Mouse (Mus musculus) right cerebral cortex, postnatal 25 days (tissue): ENCODE data around the gene Pgap3.
A peak's percentile ranks its signal among the peaks of the same experiment; 100 is the strongest.

Experiments used
- DNase-seq: peaks from one replicate; pipeline ENCODE4 v3.0.0; 2022

Gene Pgap3

GRCm38 (mm10) chr11:98379379-98379778 lies 20.9 kb downstream of the Pgap3 start:
- no peak for DNase-seq

DNA sequence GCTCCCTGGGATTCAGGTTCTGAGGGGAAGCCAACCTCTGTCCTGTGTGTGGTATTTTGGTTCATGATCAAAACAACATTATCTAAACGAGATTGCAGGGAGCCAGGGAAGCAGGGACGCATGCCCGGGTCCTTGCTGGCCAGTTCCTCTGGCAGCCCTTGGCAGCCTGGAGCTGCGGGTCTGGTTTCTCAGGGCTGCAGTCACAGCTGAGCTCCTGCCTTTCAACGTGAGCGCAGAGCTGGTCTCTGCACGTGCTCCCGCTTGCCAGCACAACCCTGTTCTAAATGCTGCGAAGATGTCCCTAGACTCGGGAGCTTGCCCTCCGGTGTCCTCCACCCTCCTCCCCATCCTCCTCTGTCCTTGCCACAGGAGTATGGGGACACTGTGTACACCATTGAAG lies 22.5 kb downstream of the Pgap3 start:
- DNase-seq: no peak

GRCm38 (mm10) chr11:98376756-98377155 lies 23.5 kb downstream of the Pgap3 start:
- no peak for DNase-seq

- DNase-seq: no peak
Measured at GRCm38 (mm10) chr11:98374266-98374665, 26.0 kb downstream of the Pgap3 start.

- no peak for DNase-seq
Measured at GRCm38 (mm10) chr11:98373244-98373643, 27.0 kb downstream of the Pgap3 start.

DNA sequence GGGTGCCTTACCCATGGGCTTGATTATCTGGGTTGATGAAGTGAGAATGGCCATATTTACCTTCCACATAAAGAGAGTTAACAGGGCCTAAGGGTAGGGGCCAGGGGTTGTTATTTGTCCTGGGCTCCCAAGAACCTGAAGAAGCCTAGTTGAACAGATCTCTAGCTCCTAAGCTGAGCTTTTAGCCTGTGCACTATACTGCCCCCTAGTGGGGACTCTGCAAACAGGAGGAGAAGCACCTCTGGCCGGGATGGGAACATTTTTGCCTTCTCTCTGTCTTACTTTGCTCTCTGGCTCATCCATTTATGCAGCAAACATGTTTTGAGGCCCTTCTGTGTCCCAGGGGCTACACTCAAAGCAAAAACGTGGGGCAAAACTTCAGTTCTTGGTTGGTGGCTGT lies 27.9 kb downstream of the Pgap3 start:
- DNase-seq: no peak

GRCm38 (mm10) chr11:98371556-98372240 lies 28.6 kb downstream of the Pgap3 start:
- DNase-seq: no peak

GRCm38 (mm10) chr11:98370588-98370987 lies 29.7 kb downstream of the Pgap3 start:
- DNase-seq: no peak

DNA sequence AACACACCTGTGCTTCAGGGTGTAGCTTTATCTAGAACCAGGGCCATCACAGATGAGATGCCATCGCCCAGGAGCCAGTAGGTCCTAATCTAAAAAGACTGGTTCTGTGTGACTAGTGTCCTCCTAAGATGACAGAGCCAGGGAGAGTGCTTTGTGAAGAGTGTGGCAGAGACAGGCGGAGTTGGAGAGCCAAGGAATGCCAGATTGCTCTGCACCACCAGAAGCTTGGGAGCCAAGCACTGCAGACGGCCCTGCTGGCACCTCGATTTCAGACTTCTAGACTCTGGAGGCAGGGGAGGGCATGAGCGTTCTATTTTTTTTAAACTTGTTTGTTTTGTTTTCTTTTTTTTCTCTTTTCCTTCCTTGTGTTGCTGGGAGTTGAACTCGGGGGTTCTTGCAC lies 31.0 kb downstream of the Pgap3 start:
- DNase-seq: no peak

DNA sequence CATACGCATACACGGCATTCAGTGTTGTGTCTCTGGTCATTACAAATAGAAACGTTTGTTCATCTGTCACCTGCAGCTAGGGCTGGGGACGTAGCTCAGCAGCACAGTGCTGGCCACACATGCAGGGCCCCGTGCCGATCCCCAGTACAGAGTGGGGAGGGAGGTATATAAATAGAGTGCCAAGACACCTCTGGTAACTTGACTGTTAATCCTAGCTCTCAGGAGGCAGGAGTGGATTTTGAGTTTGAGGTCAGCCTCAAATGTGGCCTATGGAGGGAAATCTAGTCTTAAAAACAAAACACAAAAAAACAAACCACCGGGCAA lies 32.5 kb downstream of the Pgap3 start:
- no peak for DNase-seq

- DNase-seq: peak; percentile 52
Measured at GRCm38 (mm10) chr11:98367171-98367862, 33.0 kb downstream of the Pgap3 start.

DNA sequence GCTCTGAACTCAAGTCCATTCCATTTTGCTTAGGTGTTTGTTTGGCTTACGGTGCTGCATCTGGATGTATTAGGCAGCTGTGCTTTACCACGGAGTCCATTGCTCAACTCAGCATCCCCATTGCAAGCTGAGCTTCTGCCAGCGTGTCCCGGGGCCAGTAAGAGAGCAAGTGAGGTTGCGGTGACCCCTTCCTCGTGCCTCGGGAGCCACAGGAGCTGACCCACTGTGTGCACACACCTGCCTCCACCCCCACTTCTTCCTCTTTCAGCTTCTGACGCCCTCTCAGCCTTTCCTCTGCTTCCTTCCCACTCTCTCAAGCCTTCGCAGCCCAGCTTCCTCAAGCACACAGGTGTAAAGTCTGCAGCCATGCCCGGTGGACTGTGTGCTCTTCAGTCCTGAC lies 34.0 kb downstream of the Pgap3 start:
- DNase-seq: no peak

DNA sequence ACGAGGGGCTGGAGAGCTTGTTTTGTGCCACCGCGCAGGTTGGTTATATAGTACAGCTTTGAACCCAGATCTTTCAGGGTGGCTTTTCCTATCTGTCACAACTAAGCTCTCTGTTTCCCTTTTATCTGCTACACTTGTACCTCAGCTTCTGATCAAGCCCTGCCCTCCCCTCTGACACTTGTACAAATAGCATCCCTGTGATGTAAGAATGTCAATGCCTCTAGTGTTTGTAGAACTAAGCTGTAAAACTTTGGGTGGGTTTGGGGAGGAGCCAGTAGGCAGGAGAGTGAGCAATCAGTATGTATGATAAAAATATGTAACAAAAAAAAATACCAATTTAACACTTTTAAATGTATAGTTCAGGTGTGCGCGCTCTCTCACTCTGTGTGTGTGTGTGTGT lies 35.9 kb downstream of the Pgap3 start:
- DNase-seq: no peak

- DNase-seq: no peak
Measured at GRCm38 (mm10) chr11:98363817-98364216, 36.5 kb downstream of the Pgap3 start.

DNA sequence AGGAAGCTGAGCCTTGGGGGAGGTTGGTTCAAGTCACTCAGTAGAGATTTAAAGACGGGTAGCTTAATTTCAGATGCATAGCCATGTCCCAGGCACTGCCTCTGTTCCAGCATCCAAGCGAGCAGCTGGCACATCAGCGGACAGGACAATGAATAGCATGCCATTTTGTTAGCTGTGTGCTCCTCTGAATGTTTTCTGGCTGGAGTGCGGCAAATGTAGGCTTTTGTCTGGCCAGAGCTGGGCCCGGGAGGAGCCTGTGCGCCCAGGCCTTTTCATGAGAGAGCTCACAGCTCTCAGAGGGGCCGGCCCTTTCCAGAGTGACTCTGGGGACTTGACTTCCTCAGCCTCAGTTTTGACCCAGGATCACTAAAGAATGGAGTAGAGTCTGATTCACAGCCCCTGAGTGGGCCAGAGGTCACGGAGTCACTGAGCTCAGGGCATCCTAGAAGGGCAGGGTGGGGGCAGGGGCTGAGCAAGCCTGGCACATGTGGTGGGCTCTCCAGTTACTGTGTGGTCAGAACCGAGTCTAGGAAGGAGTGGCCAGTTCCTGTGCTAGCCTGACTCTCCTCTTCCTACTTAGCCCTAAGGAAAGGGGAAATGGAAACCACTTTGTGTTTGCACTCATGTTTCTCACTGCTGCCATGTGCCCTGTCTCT lies 39.3 kb downstream of the Pgap3 start:
- DNase-seq: no peak

- DNase-seq: peak; percentile 81
Measured at GRCm38 (mm10) chr11:98358161-98359083, 41.9 kb downstream of the Pgap3 start, which contains the start of gene Stard3. Stard3 (plus strand) TSS chr11:98358368.

GRCm38 (mm10) chr11:98357396-98358160 lies 42.7 kb downstream of the Pgap3 start:
- no peak for DNase-seq

- no peak for DNase-seq
Measured at GRCm38 (mm10) chr11:98356625-98357394, 43.5 kb downstream of the Pgap3 start.

DNA sequence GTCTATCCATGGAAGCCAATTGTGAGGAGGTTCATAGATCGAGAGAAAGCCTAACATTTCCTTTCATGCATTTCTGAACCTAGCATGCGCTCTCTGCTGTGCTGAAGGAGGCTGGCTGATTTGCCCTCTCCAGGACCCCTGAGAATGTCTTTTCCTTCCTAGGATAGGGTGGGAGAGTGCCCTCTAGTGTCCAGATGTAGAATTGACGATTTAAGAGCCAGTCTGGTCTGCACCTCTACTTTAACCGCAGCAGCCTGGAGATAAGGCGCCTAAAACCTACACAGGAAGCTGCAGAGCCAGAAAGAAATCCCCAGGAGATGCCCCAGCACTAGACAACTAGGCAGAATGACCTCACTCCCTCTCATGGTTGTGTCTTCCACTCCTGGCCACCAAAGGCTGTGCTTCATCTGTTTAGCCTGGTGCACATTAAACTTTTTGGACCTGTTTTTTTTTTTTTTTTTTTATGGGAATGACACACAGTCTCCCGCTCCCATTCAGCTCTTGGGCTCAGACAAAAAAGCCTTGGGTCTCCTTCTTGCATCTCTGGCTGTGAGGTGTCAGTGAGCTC lies 44.5 kb downstream of the Pgap3 start:
- no peak for DNase-seq

DNA sequence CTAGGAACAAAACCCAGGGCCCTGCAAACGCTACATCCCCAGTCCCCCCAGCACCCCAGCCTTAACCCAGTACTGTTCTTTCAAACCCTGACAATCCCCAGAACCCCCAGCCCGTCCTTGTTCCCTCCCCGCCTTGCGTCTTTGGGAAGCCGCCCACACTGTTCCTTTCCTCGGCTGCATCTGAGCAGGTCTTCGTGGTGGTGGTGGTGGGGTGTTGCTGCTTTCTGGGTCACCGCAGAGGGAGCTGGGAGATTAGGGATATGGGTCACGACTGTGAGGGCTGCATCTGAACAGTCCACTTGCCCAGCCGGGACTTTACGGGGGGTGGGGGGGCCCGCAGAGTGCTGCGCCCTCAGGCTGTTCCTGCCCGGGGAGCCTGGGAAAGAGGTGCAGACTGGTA lies 45.8 kb downstream of the Pgap3 start:
- no peak for DNase-seq

- DNase-seq: no peak
Measured at GRCm38 (mm10) chr11:98353651-98354211, 46.6 kb downstream of the Pgap3 start.
